ENCODE assay signal across 14 mouse cellular contexts in the genomic region with DNA sequence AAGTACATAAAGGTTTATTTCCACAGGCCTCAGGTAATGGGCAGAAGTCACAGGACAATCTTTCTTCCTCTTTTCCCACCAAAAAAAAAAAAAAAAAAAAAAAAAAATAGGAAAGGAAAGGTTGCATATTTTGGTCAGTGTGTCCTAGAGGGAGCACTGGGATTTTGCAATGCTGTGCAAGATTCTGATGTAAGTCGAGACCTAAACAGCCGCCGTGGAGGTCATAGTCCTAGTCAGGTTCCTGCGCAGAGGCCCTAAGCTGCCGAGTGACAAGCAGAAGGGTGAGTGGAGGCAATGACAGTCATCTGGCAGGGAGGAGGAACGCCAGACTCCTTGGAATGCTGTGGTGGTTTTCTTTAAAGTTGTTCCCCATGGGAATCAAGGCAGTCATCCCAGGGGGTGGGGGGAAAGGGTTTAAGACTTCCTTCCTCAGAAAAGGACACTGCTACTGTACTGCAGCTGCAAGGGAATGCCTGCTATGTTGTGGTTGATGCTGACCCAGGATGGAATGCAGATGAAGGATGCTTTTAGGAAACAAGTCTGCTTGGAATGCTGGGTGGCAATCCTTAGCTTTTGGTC. TPM values are rescaled to one million over a fixed set of nuclear protein-coding genes. Genes with fewer than 3 reads are reported as not detected.
DNase-seq lines count a peak whose midpoint lies in the region; ATAC-seq and TF ChIP-seq lines count a peak whose summit lies in the region.
"Had no signal": no experiment of that assay in that cellular context is flagged by ENCODE, and none has a peak within 500 bp of the region (broad histone marks: within the 10 kb centered on the region; RNA-seq: fewer than 3 reads in every experiment).

No protein-coding gene starts in this region.

- TF ChIP-seq POLR2A in bone marrow macrophage, adult 2 months (IDR thresholded peaks at IDR 0.05; ENCODE audit: borderline replicate concordance, low read depth, low read length), result no peak

- H3K27me3 ChIP-seq in liver, embryonic 16.5 days (ENCODE audit: control insufficient read depth, insufficient read depth, low read depth, low read length), result no peaks in the 10 kb centered on the region
- no peaks in the 10 kb centered on the region for H3K27me3 ChIP-seq in liver, embryonic 11.5 days (replicated peaks; ENCODE audit: control insufficient read depth, insufficient read depth, low read length)
- H3K27me3 ChIP-seq in lung, postnatal 0 days (replicated peaks; ENCODE audit: insufficient read depth, low read length), result no peaks in the 10 kb centered on the region
- no peaks in the 10 kb centered on the region for H3K27me3 ChIP-seq in hindbrain, postnatal 0 days (ENCODE audit: insufficient read depth, low read length)
- H3K27me3 ChIP-seq: forebrain, embryonic 13.5 days; midbrain, embryonic 12.5 days had no signal

- no peak overlapping the region for H3K27ac ChIP-seq in liver, embryonic 16.5 days (ENCODE audit: low read length)
- H3K27ac ChIP-seq in liver, embryonic 11.5 days (ENCODE audit: low read depth, low read length), result no peak overlapping the region
- peak overlapping the region; percentile 23; the same call in 1 of the 2 replicates for H3K27ac ChIP-seq in bone marrow macrophage, adult 2 months (ENCODE audit: insufficient read depth, low read depth, low read length)
- no peak overlapping the region for H3K27ac ChIP-seq in lung, postnatal 0 days (ENCODE audit: low read length)
- H3K27ac ChIP-seq in hindbrain, postnatal 0 days, result no peak overlapping the region
- H3K27ac ChIP-seq: forebrain, embryonic 13.5 days; gastrocnemius, adult 2 months; liver, embryonic 14.5 days; midbrain, embryonic 12.5 days had no signal

- no peak for TF ChIP-seq CTCF in bone marrow macrophage, adult 2 months (IDR thresholded peaks at IDR 0.05; ENCODE audit: low read depth, low read length)
- no peak for TF ChIP-seq CTCF in lung, postnatal 0 days (IDR thresholded peaks at IDR 0.05)
- no peak for TF ChIP-seq CTCF in hindbrain, postnatal 0 days (IDR thresholded peaks at IDR 0.05; ENCODE audit: low read depth)

- ATAC-seq in liver, embryonic 16.5 days (ENCODE audit: low read depth), result peak; percentile 41; the same call in 1 of the 2 replicates
- ATAC-seq in liver, embryonic 11.5 days (replicated peaks; ENCODE audit: low FRiP score), result no peak
- peak; percentile 33 for ATAC-seq in lung, postnatal 0 days
- no peak for ATAC-seq in hindbrain, postnatal 0 days
- ATAC-seq: forebrain, embryonic 13.5 days had no signal

- peaks cover 31% of the 10 kb centered on the region for H3K36me3 ChIP-seq in liver, embryonic 16.5 days (ENCODE audit: control insufficient read depth, insufficient read depth)
- H3K36me3 ChIP-seq in liver, embryonic 11.5 days (ENCODE audit: control insufficient read depth, insufficient read depth, low read length), result peaks cover 35% of the 10 kb centered on the region
- H3K36me3 ChIP-seq in lung, postnatal 0 days (ENCODE audit: insufficient read depth, low read length), result peaks cover 56% of the 10 kb centered on the region
- H3K36me3 ChIP-seq in hindbrain, postnatal 0 days (ENCODE audit: insufficient read depth, low read length), result peaks cover 76% of the 10 kb centered on the region

- H3K4me3 ChIP-seq in liver, embryonic 16.5 days (ENCODE audit: low read depth, low read length), result no peak overlapping the region
- no peak overlapping the region for H3K4me3 ChIP-seq in liver, embryonic 11.5 days (ENCODE audit: low read depth, low read length)
- no peak overlapping the region for H3K4me3 ChIP-seq in bone marrow macrophage, adult 2 months (ENCODE audit: insufficient read depth, low read length)
- H3K4me3 ChIP-seq in lung, postnatal 0 days (ENCODE audit: low read depth, low read length), result no peak overlapping the region
- no peak overlapping the region for H3K4me3 ChIP-seq in hindbrain, postnatal 0 days (ENCODE audit: low read length)
- H3K4me3 ChIP-seq: forebrain, embryonic 13.5 days; gastrocnemius, adult 2 months; midbrain, embryonic 12.5 days had no signal

- DNase-seq in liver, embryonic 11.5 days (ENCODE audit: low spot score), result no peak
- DNase-seq in lung, postnatal 0 days (ENCODE audit: low spot score), result no peak
- DNase-seq in embryo, embryonic 11 days, result no peak
- no peak for DNase-seq in testis, postnatal 14 days (ENCODE audit: low spot score)
- DNase-seq in hindbrain, postnatal 0 days (ENCODE audit: low spot score), result no peak
- DNase-seq: adrenal gland, postnatal 14 days; cerebellum, postnatal 25 days; gastrocnemius, adult 2 months; thymus, adult 18-20 months had no signal

- H3K4me1 ChIP-seq in liver, embryonic 16.5 days (ENCODE audit: control insufficient read depth, low read depth, low read length), result no peaks in the 10 kb centered on the region; the same call in 1 of the 2 replicates
- no peaks in the 10 kb centered on the region for H3K4me1 ChIP-seq in liver, embryonic 11.5 days (replicated peaks; ENCODE audit: control insufficient read depth, insufficient read depth, low read length)
- peaks cover 36% of the 10 kb centered on the region for H3K4me1 ChIP-seq in bone marrow macrophage, adult 2 months (ENCODE audit: control insufficient read depth, insufficient read depth, low read length)
- no peaks in the 10 kb centered on the region for H3K4me1 ChIP-seq in lung, postnatal 0 days (ENCODE audit: insufficient read depth, low read depth, low read length)
- H3K4me1 ChIP-seq in hindbrain, postnatal 0 days (ENCODE audit: insufficient read depth, low read length), result no peaks in the 10 kb centered on the region
- H3K4me1 ChIP-seq: forebrain, embryonic 13.5 days; midbrain, embryonic 12.5 days had no signal

- peak; percentile 39; the same call in 1 of the 2 replicates for TF ChIP-seq EP300 in lung, postnatal 0 days (IDR thresholded peaks at IDR 0.05)

- H3K9ac ChIP-seq in liver, embryonic 16.5 days (ENCODE audit: low read depth, low read length), result no peak overlapping the region
- no peak overlapping the region for H3K9ac ChIP-seq in liver, embryonic 11.5 days (ENCODE audit: low read depth, low read length)
- H3K9ac ChIP-seq in lung, postnatal 0 days (replicated peaks; ENCODE audit: low read depth), result no peak overlapping the region
- H3K9ac ChIP-seq in hindbrain, postnatal 0 days (replicated peaks; ENCODE audit: low read length), result no peak overlapping the region
- H3K9ac ChIP-seq: forebrain, embryonic 13.5 days; liver, embryonic 14.5 days; midbrain, embryonic 12.5 days had no signal

- no peak overlapping the region for H3K4me2 ChIP-seq in liver, embryonic 16.5 days (ENCODE audit: low read depth, low read length)
- H3K4me2 ChIP-seq in liver, embryonic 11.5 days, result no peak overlapping the region
- no peak overlapping the region for H3K4me2 ChIP-seq in lung, postnatal 0 days (replicated peaks; ENCODE audit: low read depth, low read length)
- H3K4me2 ChIP-seq in hindbrain, postnatal 0 days (ENCODE audit: low read depth, low read length), result no peak overlapping the region
- H3K4me2 ChIP-seq: forebrain, embryonic 13.5 days; midbrain, embryonic 12.5 days had no signal

- WGBS in liver, embryonic 16.5 days (ENCODE audit: insufficient replicate concordance), result 64% methylated on average over 6 of the region's 6 CpGs
- WGBS in liver, embryonic 11.5 days, result 64% methylated on average over 6 of the region's 6 CpGs
- WGBS in lung, postnatal 0 days, result 51% methylated on average over 6 of the region's 6 CpGs
- 80% methylated on average over 6 of the region's 6 CpGs for WGBS in hindbrain, postnatal 0 days

- no peaks in the 10 kb centered on the region for H3K9me3 ChIP-seq in liver, embryonic 16.5 days (replicated peaks; ENCODE audit: control insufficient read depth, low read length)
- no peaks in the 10 kb centered on the region for H3K9me3 ChIP-seq in liver, embryonic 11.5 days (ENCODE audit: control insufficient read depth, low read length)
- no peaks in the 10 kb centered on the region for H3K9me3 ChIP-seq in lung, postnatal 0 days (ENCODE audit: low read length)
- H3K9me3 ChIP-seq in hindbrain, postnatal 0 days (ENCODE audit: low read length), result no peaks in the 10 kb centered on the region
- H3K9me3 ChIP-seq: forebrain, embryonic 13.5 days; midbrain, embryonic 12.5 days had no signal

RNA-seq across cellular contexts. Expression of a gene that starts 23.1 kb away (rescaled TPM):
- polyA plus RNA-seq in liver, embryonic 16.5 days (2015; fragmentation: Nextera tagmentation; extraction: Ambion mirVana), result 20.6 and 21.9 TPM in 2 replicates
- polyA plus RNA-seq in liver, embryonic 11.5 days (2014; fragmentation: Nextera tagmentation; extraction: Ambion mirVana), result 42.9 and 44.5 TPM in 2 replicates
- polyA plus RNA-seq in bone marrow macrophage, adult 2 months (2012; ENCODE audit: insufficient read depth, insufficient read length, missing spikeins), result 152 and 158 TPM in 2 replicates
- polyA plus RNA-seq in lung, postnatal 0 days (2015; fragmentation: Nextera tagmentation; extraction: Ambion mirVana), result 39.0 and 39.1 TPM in 2 replicates
- total RNA-seq in hindbrain, postnatal 0 days (2014; rRNA removed), result 29.0 and 36.4 TPM in 2 replicates
- 88.5 and 89.7 TPM in 2 replicates for polyA plus RNA-seq in hindbrain, postnatal 0 days (2015; fragmentation: Nextera tagmentation; extraction: Ambion mirVana)

RNA-seq across cellular contexts. Expression of a gene that starts 26.7 kb away (rescaled TPM):
- 26.4 and 33.7 TPM in 2 replicates for polyA plus RNA-seq in liver, embryonic 16.5 days (2015; fragmentation: Nextera tagmentation; extraction: Ambion mirVana)
- 52.2 and 56.5 TPM in 2 replicates for polyA plus RNA-seq in liver, embryonic 11.5 days (2014; fragmentation: Nextera tagmentation; extraction: Ambion mirVana)
- polyA plus RNA-seq in bone marrow macrophage, adult 2 months (2012; ENCODE audit: insufficient read depth, insufficient read length, missing spikeins), result 495 and 593 TPM in 2 replicates
- 66.8 and 66.9 TPM in 2 replicates for polyA plus RNA-seq in lung, postnatal 0 days (2015; fragmentation: Nextera tagmentation; extraction: Ambion mirVana)
- 133 and 141 TPM in 2 replicates for total RNA-seq in hindbrain, postnatal 0 days (2014; rRNA removed)
- polyA plus RNA-seq in hindbrain, postnatal 0 days (2015; fragmentation: Nextera tagmentation; extraction: Ambion mirVana), result 59.9 and 60.1 TPM in 2 replicates

Comparison
In these comparisons a context has a peak if more than half of its experiments do, and no peak if none do; other contexts are left out.
1. ATAC-seq: peak in liver, embryonic 16.5 days (single experiment) and lung, postnatal 0 days (single experiment); none in liver, embryonic 11.5 days (single experiment) and hindbrain, postnatal 0 days (single experiment).